Mouse (Mus musculus) T-helper 17 cell (primary cell): ENCODE measurements around the gene Gcnt7.

Experiments
- in situ Hi-C, 2 experiments: fragments of 300-600 bp; cut with MboI, MseI; formaldehyde crosslinking; loops; 1 replicate in 1 of 2; 2 replicates in 1 of 2; pipeline ENCODE4 v1.15.1; 2025; ENCODE audit warnings: high pct_unique_total_duplicates in 2 of 2

Gene Gcnt7

GRCm38 (mm10) chr2:172458496-172458895 lies at the start of gene Gcnt7:
Gcnt7 (minus strand) TSS chr2:172458596.
- in situ Hi-C loops: no loop called here

GRCm38 (mm10) chr2:172506121-172506520 lies 47.7 kb upstream of the Gcnt7 start:
- in situ Hi-C loops: no loop called here

DNA sequence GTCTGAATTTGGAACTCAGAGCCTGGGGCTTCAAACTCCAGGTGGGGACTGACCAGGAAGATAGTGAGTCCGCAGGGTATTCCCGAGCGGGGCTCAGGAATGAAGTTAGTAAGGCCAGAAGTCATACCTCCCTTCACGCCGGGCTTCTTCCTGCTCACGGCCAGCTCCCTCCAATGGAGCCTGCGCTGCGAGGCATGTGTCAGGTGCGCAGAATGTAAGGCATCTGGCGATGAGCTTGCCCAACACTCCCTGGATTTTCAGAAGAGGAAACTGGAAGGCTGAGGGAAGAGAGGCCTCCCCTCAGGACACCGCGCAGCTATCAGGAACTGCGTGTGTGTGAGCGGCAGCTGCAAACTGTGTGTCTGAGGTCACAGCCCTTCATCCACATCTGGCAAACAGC lies 43.8 kb upstream of the Gcnt7 start:
- in situ Hi-C loops: no loop called here

DNA sequence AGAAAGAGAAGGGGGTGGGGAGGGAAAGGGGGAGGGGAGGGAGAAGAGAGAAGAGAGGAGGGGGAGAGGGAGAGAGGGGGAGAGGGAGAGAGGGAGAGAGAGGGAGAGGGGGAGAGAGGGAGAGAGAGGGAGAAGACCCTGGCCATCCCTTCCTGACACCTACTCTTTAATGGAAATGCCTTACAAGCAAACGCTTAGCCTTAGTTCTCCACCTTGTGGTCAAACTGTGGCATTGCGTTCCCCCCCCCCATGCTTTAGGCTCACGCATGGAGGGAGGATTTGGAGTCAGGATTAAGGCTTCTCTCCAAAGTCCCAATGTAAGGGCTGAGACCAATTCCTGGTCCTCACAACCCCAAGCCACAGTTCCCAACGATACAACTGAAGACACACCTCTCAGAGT lies 42.9 kb upstream of the Gcnt7 start:
- in situ Hi-C loops: no loop called here

GRCm38 (mm10) chr2:172500752-172501316 lies 42.4 kb upstream of the Gcnt7 start:
- in situ Hi-C loops: no loop called here

DNA sequence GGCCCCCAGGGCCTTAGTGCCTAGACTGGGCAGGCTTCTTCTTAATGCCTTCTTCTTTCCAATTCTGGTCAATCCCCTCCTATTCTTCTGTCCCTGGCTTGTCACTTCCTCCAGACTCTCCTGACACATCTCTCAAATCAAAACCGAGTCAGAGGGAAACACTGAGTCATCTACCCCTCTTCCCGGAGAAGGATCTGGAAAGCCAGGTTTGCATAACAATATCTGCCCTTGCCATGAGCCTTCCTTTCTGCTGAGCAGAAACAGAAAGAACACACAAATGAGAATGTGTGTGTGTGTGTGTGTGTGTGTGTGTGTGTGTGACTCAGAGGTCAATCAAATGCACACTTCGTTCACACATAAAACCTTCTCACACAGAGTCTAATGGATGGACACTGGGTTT lies 40.4 kb upstream of the Gcnt7 start:
- in situ Hi-C loops: no loop called here

GRCm38 (mm10) chr2:172496736-172497345 lies 38.4 kb upstream of the Gcnt7 start:
- in situ Hi-C loops: no loop called here

DNA sequence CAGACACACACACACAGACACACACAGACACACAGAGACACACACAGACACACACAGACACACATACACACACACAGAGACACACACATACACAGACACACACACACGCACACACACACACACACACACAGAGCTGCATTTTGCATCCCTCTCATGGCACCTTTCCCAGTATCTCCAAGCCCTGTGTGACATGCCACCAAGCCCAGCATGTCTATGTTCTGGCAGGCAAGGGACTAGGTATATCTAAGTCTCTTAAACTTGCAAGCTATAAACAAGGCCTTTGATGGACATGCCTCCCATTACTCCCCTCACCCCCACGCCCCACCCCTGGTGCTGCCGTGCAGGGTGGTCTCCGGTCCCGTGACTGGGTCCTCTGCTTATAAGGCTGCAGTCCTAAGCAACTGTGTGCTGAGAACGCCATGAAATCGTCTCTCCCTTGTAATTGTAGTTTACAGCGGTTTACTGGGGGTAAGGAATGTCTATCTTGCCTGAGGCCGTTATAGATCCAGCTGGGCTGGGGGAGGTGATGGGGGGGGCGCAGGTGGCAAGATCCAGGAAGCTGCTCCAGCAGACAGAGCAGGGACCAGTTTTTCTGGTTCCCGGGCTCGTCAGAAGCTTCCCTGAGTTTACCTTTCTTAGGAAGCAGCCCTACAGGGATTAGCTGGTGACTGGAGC lies 26.4 kb upstream of the Gcnt7 start:
- in situ Hi-C loops: loop anchor here in 1 of 2 experiments (5.0 kb wide), 1 partner anchor 253 kb away; no protein-coding TSS in a partner anchor

DNA sequence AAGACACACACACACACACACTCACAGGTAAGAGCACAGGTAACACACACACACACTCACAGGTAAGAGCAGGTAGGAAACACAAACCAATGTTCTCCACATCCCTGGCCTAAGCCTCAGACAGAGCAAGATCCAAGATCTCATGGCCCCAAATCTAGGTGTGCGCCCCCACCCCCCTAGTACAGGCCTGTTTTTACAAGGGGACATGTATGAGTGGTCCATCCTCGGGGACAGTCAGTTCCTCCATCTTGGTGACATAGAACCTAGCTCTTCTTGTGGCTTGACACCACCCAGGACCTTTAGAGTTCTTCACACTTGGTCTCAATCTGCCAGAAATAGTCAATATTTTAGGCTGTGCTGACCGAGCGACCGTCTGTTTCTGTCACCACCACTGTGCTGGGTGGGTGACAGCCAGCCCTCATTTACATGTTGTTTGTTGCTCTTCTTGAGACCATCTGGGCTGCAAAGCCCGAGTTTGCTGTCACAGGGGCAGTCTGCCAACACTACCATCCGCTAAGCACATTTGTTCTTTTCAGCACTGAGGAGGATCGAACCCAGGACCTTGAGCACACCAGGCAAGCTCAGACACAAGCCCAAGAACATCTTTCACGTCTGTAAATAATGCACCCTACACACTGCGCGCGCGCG lies 25.5 kb upstream of the Gcnt7 start:
- in situ Hi-C loops: no loop called here

DNA sequence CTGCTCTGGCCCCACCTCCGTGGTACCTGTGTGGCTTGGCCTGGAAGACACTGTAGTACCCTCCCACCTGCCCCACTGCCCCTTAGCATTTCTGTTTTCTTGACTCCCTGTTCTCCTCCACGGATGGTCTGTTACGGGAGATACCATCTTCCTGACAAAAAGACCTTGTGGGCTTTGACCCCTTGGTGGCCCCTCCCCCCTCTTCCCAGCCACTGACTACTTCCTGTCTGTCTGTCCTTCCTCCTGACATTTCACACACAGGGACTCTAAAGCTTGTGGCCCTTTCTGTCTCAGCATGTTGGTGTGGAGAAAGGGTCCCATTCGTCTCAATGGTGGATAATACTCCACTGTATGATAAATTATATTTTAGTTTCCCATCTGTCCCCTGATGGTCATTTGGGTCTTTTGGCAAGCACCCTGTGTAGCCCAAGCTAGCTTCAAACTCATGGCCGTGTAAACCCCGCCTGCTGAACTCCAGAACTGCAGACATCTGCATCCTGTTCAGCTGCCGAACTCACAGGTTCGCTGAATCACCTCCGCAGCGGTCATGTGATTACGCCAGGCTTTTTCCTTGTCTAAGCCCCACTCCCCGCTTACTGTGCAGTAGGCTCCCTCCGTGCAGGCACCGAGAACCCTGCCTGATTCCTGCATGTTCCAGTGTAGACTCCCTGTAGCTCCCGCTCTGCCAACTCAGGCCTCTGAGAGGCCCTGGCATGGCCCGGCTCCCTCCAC lies 23.4 kb upstream of the Gcnt7 start:
- in situ Hi-C loops: no loop called here

DNA sequence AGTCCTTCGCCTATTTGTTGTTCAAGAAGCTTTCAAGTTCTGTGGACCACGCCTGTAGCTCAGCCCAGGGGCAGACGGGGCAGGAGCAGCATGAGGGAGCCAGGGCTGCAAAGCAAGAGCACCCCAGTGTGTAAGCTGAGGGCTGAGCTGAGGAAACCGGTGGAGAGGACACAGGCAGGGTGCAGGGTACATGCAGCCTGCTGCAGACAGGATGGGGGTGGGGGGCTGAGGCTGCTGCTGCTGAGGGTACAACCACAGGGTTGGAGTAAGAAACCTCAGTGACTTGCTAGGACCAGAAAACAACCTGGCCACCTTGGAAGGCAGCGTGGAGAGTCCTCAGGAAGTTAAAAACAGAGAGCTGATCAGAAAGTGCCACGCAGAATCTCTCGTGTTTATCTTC lies 21.9 kb upstream of the Gcnt7 start:
- in situ Hi-C loops: no loop called here

- in situ Hi-C loops: loop anchor here in 1 of 2 experiments (5.0 kb wide), 1 partner anchor 294 kb away; no protein-coding TSS in a partner anchor
Measured at GRCm38 (mm10) chr2:172477860-172478259, 19.5 kb upstream of the Gcnt7 start.

DNA sequence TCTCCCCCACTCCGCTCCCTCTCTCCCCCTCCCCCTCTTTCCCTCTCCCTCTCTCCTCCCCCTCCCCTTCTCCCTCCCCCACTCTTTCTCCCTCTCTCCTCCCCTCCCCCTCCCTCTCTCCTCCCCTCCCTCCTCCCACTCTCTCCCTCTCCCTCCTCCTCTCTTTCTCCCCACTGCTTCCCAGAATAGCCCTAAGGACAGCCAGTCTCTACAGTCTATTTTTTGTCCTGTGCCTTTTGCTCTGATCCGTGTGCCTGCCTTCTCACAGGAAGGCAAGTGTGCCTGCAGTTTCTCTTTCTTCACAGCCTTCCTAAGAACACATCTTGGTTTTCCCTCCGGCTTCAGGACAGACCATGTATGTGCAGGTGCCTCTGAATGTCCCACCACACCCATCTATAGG lies 19.0 kb upstream of the Gcnt7 start:
- in situ Hi-C loops: loop anchor here in 1 of 2 experiments (5.0 kb wide), 1 partner anchor 295 kb away; no protein-coding TSS in a partner anchor

- in situ Hi-C loops: loop anchor here in 1 of 2 experiments (5.0 kb wide), 1 partner anchor 296 kb away; no protein-coding TSS in a partner anchor
Measured at GRCm38 (mm10) chr2:172476707-172477260, 18.4 kb upstream of the Gcnt7 start.

DNA sequence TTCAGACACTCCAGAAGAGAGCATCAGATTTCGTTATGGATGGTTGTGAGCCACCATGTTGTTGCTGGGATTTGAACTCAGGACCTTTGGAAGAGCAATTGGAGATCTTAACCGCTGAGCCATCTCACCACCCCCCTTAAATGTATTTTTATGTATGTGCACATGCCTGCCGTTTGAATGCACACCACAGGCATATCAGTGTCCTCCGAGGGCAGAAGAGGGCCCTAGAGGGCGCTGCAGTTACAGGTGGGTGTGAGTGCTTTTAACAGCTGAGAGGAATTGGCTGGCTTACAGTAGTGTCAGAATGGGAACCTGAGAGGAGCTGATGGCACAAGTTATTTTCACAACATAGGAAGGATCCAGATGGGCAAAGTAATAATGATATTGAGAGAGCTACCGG lies 16.6 kb upstream of the Gcnt7 start:
- in situ Hi-C loops: loop anchor here in 1 of 2 experiments (5.0 kb wide), 1 partner anchor 297 kb away; no protein-coding TSS in a partner anchor

DNA sequence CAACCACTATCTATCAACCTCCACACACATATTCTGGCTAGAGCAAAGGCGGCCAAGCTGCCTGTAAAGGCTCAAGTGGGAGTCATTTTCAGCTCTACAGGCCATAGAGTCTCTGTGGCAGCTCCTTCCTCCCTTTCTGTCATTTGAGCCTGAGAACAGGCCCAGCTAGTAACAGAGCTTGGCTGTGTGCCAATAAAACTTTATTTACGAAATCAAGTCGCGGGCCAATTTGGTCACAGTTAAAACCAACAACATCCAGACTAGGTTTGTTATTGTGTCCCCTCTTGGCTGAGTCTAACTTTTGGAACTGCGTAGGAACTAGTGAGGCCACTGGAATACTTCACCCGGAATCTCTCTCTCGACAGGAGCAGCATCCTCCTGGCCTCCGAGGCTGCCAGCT lies 15.2 kb upstream of the Gcnt7 start:
- in situ Hi-C loops: no loop called here

DNA sequence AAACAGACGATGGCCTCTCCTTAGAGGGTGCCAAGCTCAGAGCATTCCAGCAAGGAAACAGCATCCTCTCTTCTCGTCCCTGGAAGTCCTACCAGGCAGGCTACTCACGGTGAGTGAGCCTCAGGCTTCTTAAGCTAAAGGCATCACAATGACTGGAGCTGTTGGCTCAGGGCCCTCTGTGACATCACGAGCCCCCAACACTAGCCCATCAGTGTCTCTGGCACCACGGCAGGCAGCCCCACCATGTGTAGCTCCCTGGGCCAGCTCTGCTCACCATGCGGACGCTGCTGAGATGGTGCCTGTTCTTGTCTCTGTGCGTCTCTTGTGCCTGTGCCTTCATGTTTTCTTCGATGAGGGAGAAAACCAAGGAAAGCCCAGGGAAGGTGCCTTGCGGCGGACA lies 13.9 kb upstream of the Gcnt7 start, which contains the start of gene Fam209:
Fam209 (plus strand) TSS at position 203 of the 400 bp plus-strand sequence.
- in situ Hi-C loops: no loop called here

- in situ Hi-C loops: no loop called here
Measured at GRCm38 (mm10) chr2:172468346-172468819, 10.0 kb upstream of the Gcnt7 start.

GRCm38 (mm10) chr2:172467206-172467605 lies 8.8 kb upstream of the Gcnt7 start:
- in situ Hi-C loops: no loop called here

DNA sequence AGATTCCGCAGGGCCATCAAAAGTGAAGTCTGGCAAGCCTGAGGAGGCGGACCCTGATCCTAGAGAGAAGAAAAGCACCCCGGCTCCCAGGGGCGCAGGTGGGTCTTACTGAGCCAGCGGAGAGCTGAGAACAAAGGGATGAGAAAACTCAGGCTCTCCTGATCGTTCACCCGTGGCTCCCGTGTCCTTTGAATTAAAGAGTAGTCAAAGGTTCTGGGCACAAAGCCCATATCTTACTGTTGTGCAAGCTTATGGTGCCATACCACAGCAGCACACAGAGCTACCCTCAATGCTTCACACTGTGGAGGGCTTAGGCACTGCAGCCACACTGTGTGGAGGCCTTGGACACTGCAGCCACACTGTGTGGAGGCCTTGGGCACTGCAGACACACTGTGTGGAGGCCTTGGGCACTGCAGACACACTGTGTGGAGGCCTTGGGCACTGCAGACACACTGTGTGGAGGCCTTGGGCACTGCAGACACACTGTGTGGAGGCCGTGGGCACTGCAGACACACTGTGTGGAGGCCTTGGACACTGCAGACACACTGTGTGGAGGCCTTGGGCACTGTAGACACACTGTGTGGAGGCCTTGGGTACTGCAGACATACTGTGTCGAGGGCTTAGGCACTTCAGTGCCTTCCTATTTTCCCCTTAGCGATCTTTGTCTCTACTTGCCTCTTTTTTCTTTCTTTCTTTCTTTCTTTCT lies 8.2 kb upstream of the Gcnt7 start:
- in situ Hi-C loops: no loop called here
